Mouse (Mus musculus): ENCODE measurements around the gene Med18. TPM values are rescaled to one million over a fixed set of nuclear protein-coding genes. Genes with fewer than 3 reads are reported as not detected.

Med18 gene
- 1 to 10 TPM; 1.6 to 5.1 TPM for polyA plus RNA-seq (2012; fragmentation: generic; extraction: Trizol)

GRCm38 (mm10) chr4:132463430-132464254, at the start of gene Med18:
Med18 (minus strand) TSS chr4:132463921.

GRCm38 (mm10) chr4:132510352-132510798, 46.7 kb upstream of the Med18 start, which contains the start of gene Sesn2:
Sesn2 (minus strand) TSS chr4:132510501.

GRCm38 (mm10) chr4:132421923-132422782, 41.6 kb downstream of the Med18 start, which contains the start of gene Phactr4:
Phactr4 (minus strand) TSS chr4:132422489.

Other genes starting within 250 kb of the Med18 start
- 10 to 100 TPM in 1 of 2 experiments, 1 to 10 TPM in 1; 5.5 to 10.1 TPM for gene Gmeb1, start 202.3 kb downstream of the Med18 start, polyA plus RNA-seq (2012; fragmentation: generic; extraction: Trizol)
- gene Taf12, start 189.5 kb downstream of the Med18 start, polyA plus RNA-seq (2012; fragmentation: generic; extraction: Trizol), result 10 to 100 TPM; 12.3 to 17.3 TPM
- not detected for gene Rab42, start 160.5 kb downstream of the Med18 start, polyA plus RNA-seq (2012; fragmentation: generic; extraction: Trizol)
- 10 to 100 TPM; 38.7 to 52.4 TPM for gene Trnau1ap, start 134.4 kb downstream of the Med18 start, polyA plus RNA-seq (2012; fragmentation: generic; extraction: Trizol)
- gene Rcc1, start 110.3 kb downstream of the Med18 start, polyA plus RNA-seq (2012; fragmentation: generic; extraction: Trizol), result 10 to 100 TPM; 16.4 to 28.5 TPM
- 1 to 10 TPM; 2.6 to 5.9 TPM for gene Phactr4, start 41.4 kb downstream of the Med18 start, polyA plus RNA-seq (2012; fragmentation: generic; extraction: Trizol)
- gene Sesn2, start 46.6 kb upstream of the Med18 start, polyA plus RNA-seq (2012; fragmentation: generic; extraction: Trizol), result 10 to 100 TPM in 1 of 2 experiments, 1 to 10 TPM in 1; 9.2 to 25.8 TPM
- gene Atpif1, start 69.7 kb upstream of the Med18 start, polyA plus RNA-seq (2012; fragmentation: generic; extraction: Trizol), result 100 to 1,000 TPM; 397 to 898 TPM
- 10 to 100 TPM; 29.3 to 74.5 TPM for gene Dnajc8, start 71.6 kb upstream of the Med18 start, polyA plus RNA-seq (2012; fragmentation: generic; extraction: Trizol)
- gene Ptafr, start 100.1 kb upstream of the Med18 start, polyA plus RNA-seq (2012; fragmentation: generic; extraction: Trizol), result under 1 TPM in 1 of 2 experiments, not detected in 1; 0.04 TPM
- gene Eya3, start 175.1 kb upstream of the Med18 start, polyA plus RNA-seq (2012; fragmentation: generic; extraction: Trizol), result 10 to 100 TPM in 1 of 2 experiments, 1 to 10 TPM in 1; 5.2 to 12.4 TPM